Mouse (Mus musculus) gastrocnemius, postnatal 36 days (tissue): ENCODE data around the gene Pdlim1. TPM values are rescaled to one million over a fixed set of nuclear protein-coding genes. Genes with fewer than 3 reads are reported as not detected.

ENCODE experiments used
- total RNA-seq, 2 experiments: library from RNA; stranded (reverse); gene quantifications; 2 replicates each; pipeline ENCODE4 v1.2.3; 2021

Pdlim1 gene
- total RNA-seq, 2 experiments from 2014 or later, result 83.7 to 139 TPM

Other genes starting within 250 kb of the Pdlim1 start
- not detected for gene Cyp2c54, start 198.0 kb downstream of the Pdlim1 start, total RNA-seq
- gene Cyp2c50, start 182.2 kb downstream of the Pdlim1 start, total RNA-seq, result not detected
- gene Cyp2c70, start 84.5 kb downstream of the Pdlim1 start, total RNA-seq, result not detected
- 100 to 1,000 TPM; 131 to 189 TPM for gene Sorbs1, start 241.9 kb upstream of the Pdlim1 start, total RNA-seq